Mouse (Mus musculus) CH12.LX (cell line): ENCODE measurements around the gene Siglecg.

Source experiments
- CHD1 ChIP-seq: IDR thresholded peaks from 2 replicates; pipeline ENCODE4 v1.6.1; 2012; ENCODE audit warnings: low read depth, low read length, improper control_type of control experiment, inconsistent platforms
- EP300 ChIP-seq: IDR thresholded peaks from 2 replicates; pipeline ENCODE4 v1.6.1; 2011; ENCODE audit warnings: low read length, improper control_type of control experiment
- ETS1 ChIP-seq: conservative IDR thresholded peaks from 2 replicates; pipeline ENCODE4 v1.6.1; 2012; ENCODE audit warnings: low read depth, mild to moderate bottlenecking, inconsistent platforms, low read length, improper control_type of control experiment, moderate library complexity

GRCm38 (mm10) chr7:43432891-43433290, 24.9 kb downstream of the Siglecg start:
- TF ChIP-seq CHD1: no peak
- no peak for TF ChIP-seq EP300
- no peak for TF ChIP-seq ETS1
